Mouse (Mus musculus) midbrain, embryonic 16.5 days (tissue): ENCODE data around the gene Chuk. TPM values are rescaled to one million over a fixed set of nuclear protein-coding genes. Genes with fewer than 3 reads are reported as not detected.

Source experiments
- ATAC-seq: fragments of 200-750 bp; cut with Nextera tagmentation; 2 replicates; pipeline ENCODE4 v1.8.0; 2017; ENCODE audit warnings: moderate TSS enrichment
- H3K27ac ChIP-seq: fragments of 300-500 bp; sonication (generic); 2 replicates; pipeline ENCODE4 v1.5.1; 2014; ENCODE audit warnings: mild to moderate bottlenecking, low read length, mixed read lengths
- H3K27me3 ChIP-seq: fragments of 300-500 bp; sonication (generic); 2 replicates; pipeline ENCODE4 v1.6.1; 2014; ENCODE audit warnings: low read depth, low read length, mixed read lengths; ENCODE audit not compliant: control insufficient read depth, insufficient read depth
- H3K36me3 ChIP-seq: fragments of 300-500 bp; sonication (generic); 2 replicates; pipeline ENCODE4 v1.6.1; 2014; ENCODE audit warnings: mild to moderate bottlenecking, low read length, moderate library complexity, mixed read lengths; ENCODE audit not compliant: control insufficient read depth, insufficient read depth
- H3K4me1 ChIP-seq: fragments of 300-500 bp; sonication (generic); 2 replicates; pipeline ENCODE4 v1.6.1; 2014; ENCODE audit warnings: mild to moderate bottlenecking, low read length, mixed read lengths; ENCODE audit not compliant: control insufficient read depth, insufficient read depth
- H3K4me2 ChIP-seq: fragments of 300-500 bp; sonication (generic); 2 replicates; pipeline ENCODE4 v1.6.1; 2014; ENCODE audit warnings: mild to moderate bottlenecking, low read length, mixed read lengths
- H3K4me3 ChIP-seq: fragments of 300-500 bp; sonication (generic); 2 replicates; pipeline ENCODE4 v1.5.1; 2014; ENCODE audit warnings: low read depth, mild to moderate bottlenecking, low read length, moderate library complexity, mixed read lengths
- H3K9ac ChIP-seq: fragments of 300-500 bp; sonication (generic); 2 replicates; pipeline ENCODE4 v1.6.1; 2014; ENCODE audit warnings: low read depth, low read length, mixed read lengths
- H3K9me3 ChIP-seq: fragments of 300-500 bp; sonication (generic); replicated peaks from 2 replicates; pipeline ENCODE4 v1.6.1; 2014; ENCODE audit warnings: mild to moderate bottlenecking, low read length, mixed read lengths; ENCODE audit not compliant: control insufficient read depth, poor library complexity, severe bottlenecking
- WGBS: fragments of 180-500 bp; shearing (Covaris S2); extraction: QIAGEN DNeasy Blood & Tissue Kit; methylation state at CpG from one replicate; pipeline ENCODE4 v1.1.7; 2014; 5-methylcytosine and 5-hydroxymethylcytosine counted together
- polyA plus RNA-seq: library from polyadenylated mRNA; unstranded; fragments of >200 nt; fragmentation: Nextera tagmentation; extraction: Ambion mirVana; gene quantifications from 2 replicates; pipeline ENCODE4 v1.2.1, GENCODE M21; 2015

Chuk gene
- polyA plus RNA-seq, 1 experiment from 2014 or later: 65.8 TPM

- 94% methylated on average over 2 of the region's 2 CpGs for WGBS
- Histone ChIP-seq H3K9ac (no peak overlapping the region), H3K4me2 (no peak overlapping the region), H3K27ac (no peak overlapping the region), H3K4me1 (peaks cover 15% of the 10 kb centered on the region), H3K36me3 (peaks cover 12% of the 10 kb centered on the region; the same call in 1 of the 2 replicates), H3K4me3 (no peak overlapping the region), H3K27me3 (no peaks in the 10 kb centered on the region), H3K9me3 (no peaks in the 10 kb centered on the region)
- no peak for ATAC-seq
Observed at GRCm38 (mm10) chr19:44064734-44065133, 42.5 kb downstream of the Chuk start.

DNA sequence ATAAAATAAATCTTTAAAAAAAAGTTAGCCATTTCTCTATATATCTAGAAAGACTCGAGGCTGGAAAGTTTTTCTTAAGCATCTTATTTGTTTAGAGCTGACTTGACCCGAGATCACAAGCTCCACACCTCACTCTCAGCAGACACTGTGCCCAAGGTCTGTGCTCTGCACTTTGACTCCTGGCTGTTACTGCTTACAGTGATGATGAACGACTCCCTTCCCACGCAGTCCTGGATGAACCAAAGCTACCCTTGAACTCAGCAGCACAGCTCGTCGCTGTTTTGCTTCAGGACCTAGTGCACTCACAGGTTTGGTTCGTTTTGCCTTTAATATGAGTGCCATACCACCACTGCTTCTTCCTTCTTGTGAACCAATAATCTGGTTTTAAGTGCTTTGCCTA is 43.5 kb downstream of the Chuk start:
- Histone ChIP-seq H3K9ac (no peak overlapping the region), H3K4me3 (no peak overlapping the region), H3K9me3 (no peaks in the 10 kb centered on the region), H3K4me2 (no peak overlapping the region), H3K36me3 (peaks cover 15% of the 10 kb centered on the region; the same call in 1 of the 2 replicates), H3K27ac (no peak overlapping the region), H3K27me3 (no peaks in the 10 kb centered on the region), H3K4me1 (peaks cover 14% of the 10 kb centered on the region)
- ATAC-seq: no peak
- 96% methylated on average over 7 of the region's 7 CpGs for WGBS

GRCm38 (mm10) chr19:44060226-44060625 is 47.1 kb downstream of the Chuk start:
- H3K4me1 ChIP-seq: no peaks in the 10 kb centered on the region
- ATAC-seq: no peak
- no peak overlapping the region for H3K27ac ChIP-seq
- no peak overlapping the region for H3K4me2 ChIP-seq
- H3K4me3 ChIP-seq: no peak overlapping the region
- H3K36me3 ChIP-seq: peaks cover 19% of the 10 kb centered on the region
- WGBS: 96% methylated on average over 3 of the region's 3 CpGs
- no peaks in the 10 kb centered on the region for H3K27me3 ChIP-seq
- H3K9ac ChIP-seq: no peak overlapping the region
- H3K9me3 ChIP-seq: no peaks in the 10 kb centered on the region

DNA sequence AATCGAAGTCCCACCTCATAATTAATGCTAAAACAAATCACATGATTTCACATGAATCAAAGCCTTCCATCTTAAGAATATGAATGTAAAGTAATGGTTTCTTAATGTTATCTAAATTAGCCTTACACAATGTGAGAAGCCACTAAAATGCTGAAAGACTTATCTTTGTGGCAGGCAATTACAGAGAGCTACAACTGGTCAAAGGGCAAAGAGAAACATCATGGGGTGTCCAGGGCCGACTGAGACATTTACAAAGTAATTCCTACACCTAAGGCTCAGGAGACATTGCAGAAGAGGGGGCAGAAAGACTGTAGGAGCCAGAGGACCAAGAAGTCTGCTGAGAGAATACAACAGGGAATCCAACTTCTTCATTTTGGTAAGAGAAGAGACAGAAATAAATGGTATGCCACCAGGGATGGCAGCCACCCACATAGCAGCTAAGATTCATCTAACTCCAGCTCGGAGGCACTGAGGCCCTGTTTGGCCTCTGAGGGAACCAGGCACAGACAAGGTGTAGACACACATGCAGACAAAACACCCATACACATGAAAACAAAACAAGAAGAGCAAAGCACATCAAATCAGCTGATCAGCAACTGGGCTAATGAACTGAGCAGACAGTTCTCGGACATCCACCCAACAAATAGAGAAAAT is 52.0 kb downstream of the Chuk start:
- no peak for ATAC-seq
- Histone ChIP-seq H3K4me3 (no peak overlapping the region), H3K27ac (no peak overlapping the region), H3K4me1 (no peaks in the 10 kb centered on the region), H3K36me3 (peaks cover 8% of the 10 kb centered on the region), H3K9me3 (no peaks in the 10 kb centered on the region), H3K4me2 (no peak overlapping the region), H3K9ac (no peak overlapping the region), H3K27me3 (no peaks in the 10 kb centered on the region)
- WGBS: 80% methylated on average over 4 of the region's 4 CpGs

DNA sequence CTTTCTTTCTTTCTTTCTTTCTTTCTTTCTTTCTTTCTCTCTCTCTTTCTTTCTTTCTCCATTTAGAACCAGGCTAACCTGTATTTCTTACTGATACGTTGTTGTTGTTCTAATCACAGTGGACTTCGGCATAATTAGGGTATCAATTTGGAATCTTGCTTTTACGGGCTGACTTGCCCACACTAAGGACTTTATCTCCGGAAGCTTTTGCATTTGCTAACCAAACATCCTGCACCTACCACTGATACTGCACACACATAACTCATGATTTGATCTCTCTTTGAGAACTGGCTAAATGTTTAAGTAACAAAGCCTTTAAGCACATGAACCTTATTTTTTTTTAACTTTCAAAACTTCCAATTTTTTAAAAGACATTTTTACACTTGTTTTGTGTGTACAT is 56.9 kb downstream of the Chuk start:
- no peak overlapping the region for H3K4me3 ChIP-seq
- no peak overlapping the region for H3K9ac ChIP-seq
- no peak overlapping the region for H3K27ac ChIP-seq
- no peaks in the 10 kb centered on the region for H3K9me3 ChIP-seq
- H3K36me3 ChIP-seq: peaks cover 8% of the 10 kb centered on the region
- no peak for ATAC-seq
- H3K4me1 ChIP-seq: no peaks in the 10 kb centered on the region
- WGBS: 90% methylated on average over 4 of the region's 4 CpGs
- no peaks in the 10 kb centered on the region for H3K27me3 ChIP-seq
- H3K4me2 ChIP-seq: no peak overlapping the region

GRCm38 (mm10) chr19:44049282-44049681 is 58.0 kb downstream of the Chuk start:
- Histone ChIP-seq H3K9me3 (no peaks in the 10 kb centered on the region), H3K27ac (no peak overlapping the region), H3K27me3 (no peaks in the 10 kb centered on the region), H3K4me3 (no peak overlapping the region), H3K4me1 (no peaks in the 10 kb centered on the region), H3K9ac (no peak overlapping the region), H3K36me3 (peaks cover 6% of the 10 kb centered on the region), H3K4me2 (no peak overlapping the region)
- 60% methylated on average over 3 of the region's 3 CpGs for WGBS
- ATAC-seq: no peak

- H3K9ac ChIP-seq: no peak overlapping the region
- peaks cover 6% of the 10 kb centered on the region for H3K36me3 ChIP-seq
- no peak overlapping the region for H3K4me2 ChIP-seq
- no peaks in the 10 kb centered on the region for H3K27me3 ChIP-seq
- WGBS: 84% methylated on average over 3 of the region's 3 CpGs
- no peaks in the 10 kb centered on the region for H3K4me1 ChIP-seq
- no peaks in the 10 kb centered on the region for H3K9me3 ChIP-seq
- ATAC-seq: no peak
- H3K4me3 ChIP-seq: no peak overlapping the region
- no peak overlapping the region for H3K27ac ChIP-seq
Observed at GRCm38 (mm10) chr19:44045847-44046246, 61.4 kb downstream of the Chuk start.

GRCm38 (mm10) chr19:44042121-44042520 is 65.2 kb downstream of the Chuk start:
- H3K27ac ChIP-seq: no peak overlapping the region
- H3K4me1 ChIP-seq: no peaks in the 10 kb centered on the region
- no peak overlapping the region for H3K4me3 ChIP-seq
- no peak overlapping the region for H3K9ac ChIP-seq
- 73% methylated on average over 5 of the region's 5 CpGs for WGBS
- no peaks in the 10 kb centered on the region for H3K9me3 ChIP-seq
- no peak for ATAC-seq
- no peak overlapping the region for H3K4me2 ChIP-seq
- H3K27me3 ChIP-seq: no peaks in the 10 kb centered on the region
- peaks cover 14% of the 10 kb centered on the region for H3K36me3 ChIP-seq

GRCm38 (mm10) chr19:44033396-44033795 is 73.9 kb downstream of the Chuk start:
- H3K4me2 ChIP-seq: no peak overlapping the region
- WGBS: 94% methylated on average over 5 of the region's 5 CpGs

More at GRCm38 (mm10) chr19:44033396-44033795, 73.9 kb downstream of the Chuk start:
- Histone ChIP-seq H3K27me3 (no peaks in the 10 kb centered on the region), H3K9ac (no peak overlapping the region), H3K4me1 (no peaks in the 10 kb centered on the region), H3K27ac (no peak overlapping the region), H3K4me3 (no peak overlapping the region), H3K36me3 (peaks cover 10% of the 10 kb centered on the region), H3K9me3 (no peaks in the 10 kb centered on the region)
- no peak for ATAC-seq
